Mouse (Mus musculus) E14TG2a.4 (cell line): ENCODE measurements around the gene Samd10.

Source experiments
- H3K27me3 ChIP-seq: 2 replicates; pipeline ENCODE4 v1.6.1; 2014; ENCODE audit warnings: low read length, control low read depth; ENCODE audit not compliant: insufficient read depth
- H3K36me3 ChIP-seq: 2 replicates; pipeline ENCODE4 v1.6.1; 2014; ENCODE audit warnings: low read length, control low read depth; ENCODE audit not compliant: insufficient read depth
- H3K4me1 ChIP-seq: replicated peaks from 2 replicates; pipeline ENCODE4 v1.6.1; 2014; ENCODE audit warnings: low read depth, low read length, control low read depth
- H3K4me3 ChIP-seq: replicated peaks from 2 replicates; pipeline ENCODE4 v1.5.1; 2014; ENCODE audit warnings: mild to moderate bottlenecking, low read length
- H3K9me3 ChIP-seq: 2 replicates; pipeline ENCODE4 v1.6.1; 2014; ENCODE audit warnings: low read length, control low read depth
- CTCF ChIP-seq: conservative IDR thresholded peaks from 2 replicates; pipeline ENCODE4 v1.5.1; 2014; ENCODE audit warnings: low read length
- NANOG ChIP-seq: IDR thresholded peaks from 2 replicates; pipeline ENCODE4 v1.6.1; 2014; ENCODE audit warnings: borderline replicate concordance, low read length, mixed read lengths
- POU5F1 ChIP-seq: IDR thresholded peaks from 2 replicates; pipeline ENCODE4 v1.6.1; 2014; ENCODE audit warnings: low read length, borderline replicate concordance

The Samd10 gene

GRCm38 (mm10) chr2:181589011-181589731 lies 9.8 kb downstream of the Samd10 start:
- no peaks in the 10 kb centered on the region for H3K9me3 ChIP-seq
- no peak for TF ChIP-seq POU5F1
- no peak for TF ChIP-seq CTCF
- no peak for TF ChIP-seq NANOG

GRCm38 (mm10) chr2:181588229-181588780 lies 10.7 kb downstream of the Samd10 start:
- Histone ChIP-seq H3K27me3 (no peaks in the 10 kb centered on the region), H3K36me3 (peaks cover 78% of the 10 kb centered on the region), H3K9me3 (no peaks in the 10 kb centered on the region), H3K4me1 (peaks cover 33% of the 10 kb centered on the region), H3K4me3 (no peak overlapping the region)
- no peak for TF ChIP-seq NANOG
- no peak for TF ChIP-seq POU5F1
- TF ChIP-seq CTCF = no peak

More at GRCm38 (mm10) chr2:181589011-181589731, 9.8 kb downstream of the Samd10 start:
- Histone ChIP-seq H3K27me3 (no peaks in the 10 kb centered on the region), H3K4me1 (peaks cover 33% of the 10 kb centered on the region), H3K36me3 (peaks cover 69% of the 10 kb centered on the region), H3K4me3 (no peak overlapping the region)

DNA sequence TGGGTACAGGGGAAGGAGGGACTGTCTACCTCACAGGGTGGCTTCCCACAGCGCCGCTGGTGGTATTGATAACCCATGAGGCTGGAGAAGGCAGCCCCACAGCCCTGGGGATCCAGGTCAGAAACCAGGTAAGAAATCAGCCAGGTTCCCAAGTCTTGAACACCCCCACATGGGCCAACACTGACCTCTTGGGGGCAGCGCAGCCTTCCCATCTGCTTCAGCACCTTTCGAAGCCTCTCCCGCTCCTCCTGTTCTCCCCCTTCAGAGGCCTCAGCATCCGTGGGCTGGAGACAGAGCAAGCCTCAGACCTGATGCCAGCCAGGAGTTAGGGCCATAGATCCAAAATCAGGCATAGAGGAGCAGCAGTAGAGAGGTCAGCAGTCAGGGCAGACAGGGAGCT lies 11.2 kb downstream of the Samd10 start:
- no peak for TF ChIP-seq CTCF
- H3K27me3 ChIP-seq = no peaks in the 10 kb centered on the region
- H3K4me1 ChIP-seq = peaks cover 28% of the 10 kb centered on the region

DNA sequence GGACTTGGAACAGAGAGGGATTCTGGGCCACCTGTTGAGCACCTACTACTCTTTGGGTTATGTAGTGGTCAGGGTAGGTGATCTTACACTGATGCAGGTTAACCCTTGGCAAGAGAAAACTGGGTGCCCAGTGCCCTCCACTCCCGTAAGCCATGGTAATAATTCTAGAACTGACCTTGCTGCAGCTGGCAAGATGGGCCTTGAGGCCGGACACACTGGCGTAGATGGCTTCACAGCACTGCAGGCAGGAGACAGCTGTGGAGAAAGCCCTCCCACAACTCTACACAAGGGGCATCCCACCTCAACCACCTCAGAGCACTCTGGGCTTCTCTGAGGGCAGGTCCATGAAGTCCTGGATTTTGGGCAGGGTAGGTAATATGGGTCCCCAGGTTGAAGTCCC lies 12.9 kb downstream of the Samd10 start:
- Histone ChIP-seq H3K4me1 (peaks cover 32% of the 10 kb centered on the region), H3K36me3 (peaks cover 81% of the 10 kb centered on the region), H3K4me3 (no peak overlapping the region), H3K27me3 (no peaks in the 10 kb centered on the region), H3K9me3 (no peaks in the 10 kb centered on the region)
- TF ChIP-seq CTCF (no peak), NANOG (no peak), POU5F1 (no peak)

More for the DNA sequence above, 11.2 kb downstream of the Samd10 start:
- Histone ChIP-seq H3K9me3 (no peaks in the 10 kb centered on the region), H3K4me3 (no peak overlapping the region), H3K36me3 (peaks cover 78% of the 10 kb centered on the region)

GRCm38 (mm10) chr2:181585506-181585905 lies 13.5 kb downstream of the Samd10 start:
- H3K4me3 ChIP-seq = no peak overlapping the region
- peaks cover 75% of the 10 kb centered on the region for H3K36me3 ChIP-seq
- no peaks in the 10 kb centered on the region for H3K27me3 ChIP-seq
- TF ChIP-seq POU5F1 (no peak), NANOG (no peak), CTCF (no peak)
- peaks cover 30% of the 10 kb centered on the region for H3K4me1 ChIP-seq
- H3K9me3 ChIP-seq = no peaks in the 10 kb centered on the region

DNA sequence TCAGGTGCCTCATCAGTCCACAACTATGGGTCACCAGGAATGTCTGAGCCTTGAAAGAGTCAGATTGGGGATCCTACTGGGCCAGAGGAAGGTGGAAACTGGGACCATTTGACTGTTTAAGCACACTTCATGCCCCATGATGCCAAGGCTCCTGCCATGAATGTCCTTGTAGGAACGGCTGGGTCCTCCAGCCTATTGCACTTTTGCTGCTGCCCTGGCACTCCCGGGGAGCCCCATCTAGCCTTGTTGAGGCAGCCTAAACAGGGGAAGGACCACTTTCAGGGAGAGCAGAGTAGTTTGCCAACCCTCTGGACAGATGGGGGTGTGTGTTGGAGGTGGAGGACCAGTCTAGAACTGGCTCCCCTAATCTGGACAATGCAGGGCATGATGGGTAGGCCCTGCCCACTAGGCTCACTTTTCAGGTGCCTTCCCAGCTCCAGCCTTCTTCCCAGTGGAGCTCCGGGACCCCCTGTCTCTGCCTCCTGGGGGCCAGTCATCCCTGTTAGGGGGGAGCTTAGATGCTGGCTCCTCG lies 14.5 kb downstream of the Samd10 start, which contains the start of gene Uckl1:
Gene Uckl1 (minus strand): TSS at position 482 of the 532 bp plus-strand sequence.
- H3K36me3 ChIP-seq = peaks cover 65% of the 10 kb centered on the region
- H3K9me3 ChIP-seq = no peaks in the 10 kb centered on the region
- no peak within 1 kb of the TSS for H3K4me3 ChIP-seq
- H3K27me3 ChIP-seq = no peaks in the 10 kb centered on the region
- peaks cover 32% of the 10 kb centered on the region for H3K4me1 ChIP-seq
- TF ChIP-seq POU5F1 (no peak), NANOG (no peak), CTCF (no peak)

DNA sequence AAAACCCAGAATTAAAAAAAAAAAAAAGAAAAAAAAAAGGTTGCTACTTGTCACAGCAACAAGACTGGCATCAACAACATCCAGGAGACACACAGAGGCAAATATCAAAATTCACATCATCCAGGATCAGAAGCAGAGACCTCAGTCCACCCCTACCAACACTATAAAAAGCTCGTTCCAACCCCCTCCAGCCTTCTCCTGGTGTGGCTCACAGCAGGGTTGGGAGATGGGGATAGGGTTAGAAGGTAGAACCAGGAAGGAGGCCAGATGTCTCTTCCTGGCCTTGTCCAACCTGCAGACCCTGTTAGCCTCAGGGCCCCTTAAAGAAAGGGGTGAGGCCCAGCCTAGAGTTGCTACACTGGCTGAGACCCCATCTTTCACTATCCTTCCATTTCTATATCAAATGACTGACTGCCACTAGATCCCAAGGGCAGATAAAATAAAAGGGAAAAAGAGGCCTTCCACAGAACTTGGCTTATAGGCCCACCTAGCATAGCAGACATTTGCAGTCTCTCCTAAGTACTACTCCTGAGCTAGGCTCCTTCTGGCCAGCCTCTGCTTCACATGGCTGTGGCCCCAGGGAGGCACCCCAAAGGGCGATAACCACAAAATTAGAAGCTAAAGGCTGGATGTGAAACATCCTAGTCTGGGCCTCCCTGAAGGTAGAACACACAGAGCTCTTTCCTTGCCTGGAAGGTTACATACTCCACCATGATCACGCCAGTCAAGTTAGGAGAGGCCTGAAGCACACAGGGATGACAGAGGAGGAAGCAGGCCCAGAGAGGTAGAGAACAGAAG lies 15.4 kb downstream of the Samd10 start:
- no peak overlapping the region for H3K4me3 ChIP-seq
- H3K27me3 ChIP-seq = no peaks in the 10 kb centered on the region
- no peaks in the 10 kb centered on the region for H3K9me3 ChIP-seq
- peaks cover 37% of the 10 kb centered on the region for H3K4me1 ChIP-seq
- peaks cover 56% of the 10 kb centered on the region for H3K36me3 ChIP-seq
- TF ChIP-seq POU5F1 = no peak
- no peak for TF ChIP-seq NANOG
- TF ChIP-seq CTCF = no peak

- TF ChIP-seq CTCF (no peak), POU5F1 (no peak), NANOG (no peak)
Measured at GRCm38 (mm10) chr2:181582939-181583338, 16.1 kb downstream of the Samd10 start.

More at GRCm38 (mm10) chr2:181582939-181583338, 16.1 kb downstream of the Samd10 start:
- peaks cover 49% of the 10 kb centered on the region for H3K36me3 ChIP-seq
- H3K9me3 ChIP-seq = no peaks in the 10 kb centered on the region
- no peak overlapping the region for H3K4me3 ChIP-seq
- H3K4me1 ChIP-seq = peaks cover 31% of the 10 kb centered on the region
- no peaks in the 10 kb centered on the region for H3K27me3 ChIP-seq
